Mouse (Mus musculus) midbrain, embryonic 16.5 days (tissue): ENCODE measurements around the gene Oas1g. TPM values are rescaled to one million over a fixed set of nuclear protein-coding genes. Genes with fewer than 3 reads are reported as not detected.

Source experiments
- ATAC-seq: fragments of 200-750 bp; cut with Nextera tagmentation; 2 replicates; pipeline ENCODE4 v1.8.0; 2017; ENCODE audit warnings: moderate TSS enrichment
- H3K27ac ChIP-seq: fragments of 300-500 bp; sonication (generic); 2 replicates; pipeline ENCODE4 v1.5.1; 2014; ENCODE audit warnings: mild to moderate bottlenecking, low read length, mixed read lengths
- H3K27me3 ChIP-seq: fragments of 300-500 bp; sonication (generic); 2 replicates; pipeline ENCODE4 v1.6.1; 2014; ENCODE audit warnings: low read depth, low read length, mixed read lengths; ENCODE audit not compliant: control insufficient read depth, insufficient read depth
- H3K36me3 ChIP-seq: fragments of 300-500 bp; sonication (generic); 2 replicates; pipeline ENCODE4 v1.6.1; 2014; ENCODE audit warnings: mild to moderate bottlenecking, low read length, moderate library complexity, mixed read lengths; ENCODE audit not compliant: control insufficient read depth, insufficient read depth
- H3K4me1 ChIP-seq: fragments of 300-500 bp; sonication (generic); 2 replicates; pipeline ENCODE4 v1.6.1; 2014; ENCODE audit warnings: mild to moderate bottlenecking, low read length, mixed read lengths; ENCODE audit not compliant: control insufficient read depth, insufficient read depth
- H3K4me2 ChIP-seq: fragments of 300-500 bp; sonication (generic); 2 replicates; pipeline ENCODE4 v1.6.1; 2014; ENCODE audit warnings: mild to moderate bottlenecking, low read length, mixed read lengths
- H3K4me3 ChIP-seq: fragments of 300-500 bp; sonication (generic); 2 replicates; pipeline ENCODE4 v1.5.1; 2014; ENCODE audit warnings: low read depth, mild to moderate bottlenecking, low read length, moderate library complexity, mixed read lengths
- H3K9ac ChIP-seq: fragments of 300-500 bp; sonication (generic); 2 replicates; pipeline ENCODE4 v1.6.1; 2014; ENCODE audit warnings: low read depth, low read length, mixed read lengths
- H3K9me3 ChIP-seq: fragments of 300-500 bp; sonication (generic); replicated peaks from 2 replicates; pipeline ENCODE4 v1.6.1; 2014; ENCODE audit warnings: mild to moderate bottlenecking, low read length, mixed read lengths; ENCODE audit not compliant: control insufficient read depth, poor library complexity, severe bottlenecking
- WGBS: fragments of 180-500 bp; shearing (Covaris S2); extraction: QIAGEN DNeasy Blood & Tissue Kit; methylation state at CpG from one replicate; pipeline ENCODE4 v1.1.7; 2014; 5-methylcytosine and 5-hydroxymethylcytosine counted together
- microRNA-seq: library from miRNA; unstranded; fragments of <30 nt; microRNA quantifications from one replicate; pipeline ENCODE4, GENCODE M21; 2017
- polyA plus RNA-seq: library from polyadenylated mRNA; unstranded; fragments of >200 nt; fragmentation: Nextera tagmentation; extraction: Ambion mirVana; gene quantifications from 2 replicates; pipeline ENCODE4 v1.2.1, GENCODE M21; 2015

Gene Oas1g
- polyA plus RNA-seq, 1 experiment from 2014 or later = not detected

DNA sequence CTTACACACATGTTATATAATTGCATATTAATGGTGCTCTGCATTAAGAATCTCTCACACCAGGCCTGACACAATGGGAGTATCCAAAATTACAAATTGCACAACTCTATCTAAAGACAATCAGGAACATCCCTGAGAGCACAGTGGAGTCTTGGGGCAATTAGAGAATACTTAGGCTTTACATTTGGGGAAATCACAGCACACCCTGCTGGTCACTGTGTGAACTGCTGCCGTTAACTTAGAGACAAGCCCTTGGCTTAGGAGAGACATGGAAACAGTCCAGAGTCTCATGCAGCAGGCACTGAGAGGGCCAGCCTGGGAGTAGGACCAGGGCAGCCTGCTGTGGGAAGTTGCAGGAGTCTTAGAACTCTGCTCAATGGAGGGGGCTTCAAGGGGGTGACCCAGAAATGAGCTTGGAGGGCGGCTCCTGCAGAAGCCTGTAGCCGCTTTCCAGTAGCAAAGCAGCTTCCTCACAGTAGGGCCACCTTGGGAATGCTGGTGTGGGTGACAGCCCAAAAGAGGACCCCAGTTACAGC is 37.7 kb downstream of the Oas1g start:
- Histone ChIP-seq H3K4me3 (no peak overlapping the region), H3K27me3 (no peaks in the 10 kb centered on the region), H3K4me2 (no peak overlapping the region), H3K9ac (no peak overlapping the region), H3K36me3 (no peaks in the 10 kb centered on the region), H3K9me3 (peaks cover 4% of the 10 kb centered on the region; the same call in 1 of the 2 replicates), H3K4me1 (no peaks in the 10 kb centered on the region), H3K27ac (no peak overlapping the region)
- no peak for ATAC-seq
- WGBS = 62% methylated on average over 3 of the region's 3 CpGs

- Histone ChIP-seq H3K4me3 (no peak within 1 kb of the TSS), H3K9ac (no peak within 1 kb of the TSS), H3K36me3 (no peaks in the 10 kb centered on the region), H3K27me3 (no peaks in the 10 kb centered on the region), H3K9me3 (0 out of 2 replicates have a peak, but pooled peaks cover 3% of the 10 kb centered on the region), H3K4me1 (no peaks in the 10 kb centered on the region), H3K27ac (no peak within 1 kb of the TSS), H3K4me2 (no peak within 1 kb of the TSS)
- no peak for ATAC-seq
- 86% methylated on average over 4 of the region's 4 CpGs for WGBS
Observed at GRCm38 (mm10) chr5:120847067-120847466, 40.3 kb downstream of the Oas1g start, which contains the start of gene Oas1f. Gene Oas1f (plus strand): TSS chr5:120847367.

- no peaks in the 10 kb centered on the region for H3K4me1 ChIP-seq
- H3K4me2 ChIP-seq = no peak overlapping the region
- no peak overlapping the region for H3K4me3 ChIP-seq
- H3K36me3 ChIP-seq = no peaks in the 10 kb centered on the region
- H3K9me3 ChIP-seq = 0 out of 2 replicates have a peak, but pooled peaks cover 3% of the 10 kb centered on the region
- 71% methylated on average over 3 of the region's 3 CpGs for WGBS
- H3K9ac ChIP-seq = no peak overlapping the region
- ATAC-seq = no peak
- H3K27ac ChIP-seq = no peak overlapping the region
- H3K27me3 ChIP-seq = no peaks in the 10 kb centered on the region
Observed at GRCm38 (mm10) chr5:120844713-120845112, 42.7 kb downstream of the Oas1g start.

GRCm38 (mm10) chr5:120836731-120837585 is 50.5 kb downstream of the Oas1g start:
- H3K27ac ChIP-seq = no peak overlapping the region
- H3K9ac ChIP-seq = no peak overlapping the region
- H3K4me2 ChIP-seq = no peak overlapping the region
- no peaks in the 10 kb centered on the region for H3K36me3 ChIP-seq
- 11% methylated on average over 8 of the region's 8 CpGs for WGBS
- ATAC-seq = no peak
- peaks cover 3% of the 10 kb centered on the region; the same call in 1 of the 2 replicates for H3K4me1 ChIP-seq
- H3K4me3 ChIP-seq = no peak overlapping the region
- H3K9me3 ChIP-seq = no peaks in the 10 kb centered on the region
- no peaks in the 10 kb centered on the region for H3K27me3 ChIP-seq

DNA sequence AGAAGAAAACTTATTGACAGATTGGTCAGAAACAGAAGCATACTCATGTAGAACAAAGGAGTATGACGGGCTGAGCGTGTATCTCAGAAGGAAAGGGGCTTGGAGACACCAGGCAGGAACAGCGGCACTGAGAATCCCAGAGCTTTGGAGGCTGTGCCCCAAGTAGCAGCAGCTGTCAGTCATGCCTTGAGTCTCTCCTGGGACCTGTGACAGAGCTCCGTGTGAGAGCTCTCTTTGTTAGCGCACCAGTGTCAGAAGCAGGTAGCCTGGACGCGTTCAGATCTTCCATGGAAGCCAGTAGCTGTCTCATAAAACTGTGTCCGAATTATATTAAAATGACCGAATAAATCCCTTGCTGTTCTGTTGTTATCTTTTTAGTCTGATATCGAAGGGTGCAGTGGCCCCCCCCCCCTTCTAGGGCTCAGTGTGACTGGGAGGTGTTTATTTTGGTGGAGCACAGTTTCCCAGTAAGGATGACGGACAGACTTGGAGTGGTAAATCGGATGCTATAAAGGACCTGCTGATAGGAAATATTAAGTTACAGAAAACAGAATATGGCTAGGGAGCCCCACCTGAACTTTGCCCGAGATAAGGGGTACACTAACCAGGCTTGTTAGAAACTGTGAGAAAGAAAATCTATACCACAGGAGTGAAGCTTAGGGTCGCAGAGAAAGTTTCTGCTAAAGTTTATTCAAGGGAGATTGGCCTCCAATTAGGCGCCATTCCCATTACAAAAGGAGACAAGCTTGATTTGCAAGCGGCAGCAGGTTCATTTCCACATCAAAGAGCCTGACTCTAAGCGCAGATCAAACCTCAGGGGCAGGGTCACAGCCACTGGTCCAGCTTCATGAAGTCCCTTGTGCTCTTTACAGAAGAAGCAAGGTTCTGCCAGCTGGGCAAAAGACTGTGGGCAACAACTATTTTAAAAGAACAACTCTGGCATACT is 53.8 kb downstream of the Oas1g start:
- H3K27ac ChIP-seq = no peak overlapping the region
- H3K36me3 ChIP-seq = no peaks in the 10 kb centered on the region
- no peaks in the 10 kb centered on the region for H3K27me3 ChIP-seq
- no peaks in the 10 kb centered on the region for H3K9me3 ChIP-seq
- H3K4me3 ChIP-seq = no peak overlapping the region
- ATAC-seq = no peak
- H3K9ac ChIP-seq = no peak overlapping the region
- WGBS = 10% methylated on average over 17 of the region's 17 CpGs
- peak overlapping the region; percentile 41 for H3K4me2 ChIP-seq
- H3K4me1 ChIP-seq = peaks cover 3% of the 10 kb centered on the region; the same call in 1 of the 2 replicates

DNA sequence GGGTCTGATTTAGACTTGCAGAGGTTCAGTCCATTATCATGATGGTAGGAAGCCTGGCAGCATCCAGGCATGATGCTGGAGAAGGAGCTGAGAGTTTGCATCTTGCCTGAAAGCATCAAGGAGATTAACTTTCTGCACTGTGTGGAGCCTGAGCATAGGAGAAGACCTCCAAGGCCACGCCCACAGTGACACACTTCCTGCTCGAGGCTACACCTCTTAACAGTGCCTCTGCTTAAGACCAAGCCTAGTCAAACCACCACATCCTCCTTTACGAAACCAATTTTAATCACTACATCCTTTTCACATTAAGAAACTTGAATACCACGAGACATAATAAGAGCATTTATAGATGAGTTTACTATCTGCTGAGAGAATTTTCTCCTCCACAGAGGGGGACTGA is 56.4 kb downstream of the Oas1g start:
- no peak overlapping the region for H3K9ac ChIP-seq
- 86% methylated on average over 4 of the region's 4 CpGs for WGBS
- no peak overlapping the region for H3K4me3 ChIP-seq
- ATAC-seq = no peak
- H3K27ac ChIP-seq = no peak overlapping the region
- H3K36me3 ChIP-seq = no peaks in the 10 kb centered on the region
- H3K4me1 ChIP-seq = peaks cover 3% of the 10 kb centered on the region; the same call in 1 of the 2 replicates
- no peak overlapping the region for H3K4me2 ChIP-seq
- no peaks in the 10 kb centered on the region for H3K9me3 ChIP-seq
- no peaks in the 10 kb centered on the region for H3K27me3 ChIP-seq

Small RNA genes lying within 50 kb of the gene (microRNA-seq; reads per million reads assigned to microRNA genes)
- gene Gm22907 = not detected

Other genes starting within 250 kb of the Oas1g start
- gene Rasal1, start 238.8 kb downstream of the Oas1g start, polyA plus RNA-seq = 2.4 and 4.9 TPM in 2 replicates
- 49.6 and 50.2 TPM in 2 replicates for gene Dtx1, start 175.7 kb downstream of the Oas1g start, polyA plus RNA-seq
- gene Oas2, start 137.8 kb downstream of the Oas1g start, polyA plus RNA-seq = 0.14 and 0.26 TPM in 2 replicates
- 1.1 and 1.4 TPM in 2 replicates for gene Oas3, start 110.0 kb downstream of the Oas1g start, polyA plus RNA-seq
- 0.34 and 0.72 TPM in 2 replicates for gene Oas1e, start 92.1 kb downstream of the Oas1g start, polyA plus RNA-seq
- gene Oas1c, start 75.1 kb downstream of the Oas1g start, polyA plus RNA-seq = 0.17 and 0.45 TPM in 2 replicates
- gene Oas1f, start 40.2 kb downstream of the Oas1g start, polyA plus RNA-seq = not detected in 2 replicates
- gene Oas1h, start 26.2 kb downstream of the Oas1g start, polyA plus RNA-seq = not detected in 2 replicates
- gene Oas1a, start 19.9 kb upstream of the Oas1g start, polyA plus RNA-seq = 0.46 and 0.84 TPM in 2 replicates
- 0.16 and 0.23 TPM in 2 replicates for gene Oas1d, start 26.9 kb upstream of the Oas1g start, polyA plus RNA-seq
- 27.4 and 30.2 TPM in 2 replicates for gene Rph3a, start 122.5 kb upstream of the Oas1g start, polyA plus RNA-seq